Mouse (Mus musculus): ENCODE data around the gene Fzd7. TPM values are rescaled to one million over a fixed set of nuclear protein-coding genes. Genes with fewer than 3 reads are reported as not detected.

Gene Fzd7
- polyA plus RNA-seq, 1 experiment from 2014 or later: 3.5 TPM

Other genes with a start within 250 kb of the Fzd7 start
- gene Als2, start 245.2 kb upstream of the Fzd7 start, polyA plus RNA-seq (2015; fragmentation: Nextera tagmentation; extraction: Ambion mirVana): 18.0 and 20.6 TPM in 2 replicates
- 0.20 and 0.47 TPM in 2 replicates for gene Cdk15, start 225.5 kb upstream of the Fzd7 start, polyA plus RNA-seq (2015; fragmentation: Nextera tagmentation; extraction: Ambion mirVana)
- gene Gm973, start 33.8 kb downstream of the Fzd7 start, polyA plus RNA-seq (2015; fragmentation: Nextera tagmentation; extraction: Ambion mirVana): 4.0 and 9.2 TPM in 2 replicates
- gene Sumo1, start 188.4 kb downstream of the Fzd7 start, polyA plus RNA-seq (2015; fragmentation: Nextera tagmentation; extraction: Ambion mirVana): 427 and 428 TPM in 2 replicates
- 166 and 169 TPM in 2 replicates for gene Nop58, start 202.5 kb downstream of the Fzd7 start, polyA plus RNA-seq (2015; fragmentation: Nextera tagmentation; extraction: Ambion mirVana)